Mouse (Mus musculus) fibroblast of lung, adult 2 months (primary cell): Measurements from ENCODE around the gene Ptgfrn.

Experiments
- DNase-seq: peaks from one replicate; pipeline ENCODE4 v3.0.0-alpha.2; 2011; ENCODE audit warnings: low read depth

The Ptgfrn gene

DNA sequence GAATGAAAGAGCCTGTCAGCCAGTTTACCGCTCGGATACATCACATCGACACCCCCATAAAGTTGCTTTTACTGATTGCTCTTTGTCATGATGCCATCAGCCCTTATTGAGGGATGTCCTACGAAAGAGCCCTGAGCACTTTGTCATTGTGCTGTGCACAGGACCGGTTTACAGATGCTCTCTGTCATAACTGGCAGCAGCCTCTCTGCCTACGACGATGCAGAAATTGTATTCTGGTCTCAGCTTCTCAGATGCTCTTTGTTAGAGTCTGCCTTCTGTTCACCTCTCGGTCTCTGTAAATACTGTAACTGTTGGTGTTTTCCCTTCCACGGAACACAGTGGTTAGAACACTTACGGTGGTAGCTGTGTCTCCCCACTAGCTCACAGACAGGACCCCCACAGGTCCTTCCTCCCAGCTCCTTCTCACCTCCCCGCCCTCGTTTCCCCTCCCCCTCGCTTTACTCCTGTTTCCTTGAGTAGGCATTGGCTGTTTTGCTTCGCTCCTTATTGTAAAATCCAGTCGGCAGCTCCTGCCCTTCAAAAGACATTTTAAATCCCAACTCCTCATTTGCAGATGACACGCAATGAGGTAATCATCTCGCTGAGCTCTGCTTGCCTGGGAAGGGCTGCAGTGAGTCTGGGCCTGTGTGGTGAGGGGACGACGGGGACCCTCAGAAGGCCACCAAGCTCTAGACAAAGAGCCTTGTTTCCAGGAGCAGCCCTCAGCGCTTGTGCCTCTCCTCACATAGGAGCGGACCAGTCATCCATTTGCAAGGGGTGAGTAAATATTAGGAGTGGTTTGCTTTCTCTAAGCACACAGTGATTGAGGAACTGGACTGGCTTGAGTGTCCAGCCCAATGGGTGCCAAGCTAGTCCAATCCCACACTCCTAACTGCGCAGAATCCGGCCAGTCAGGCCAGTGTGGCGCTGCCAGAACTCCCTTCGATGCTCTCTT, 6.6 kb upstream of the Ptgfrn start:
- DNase-seq: no peak

- DNase-seq: no peak
Measured at GRCm38 (mm10) chr3:101112518-101112894, 2.4 kb upstream of the Ptgfrn start.

DNA sequence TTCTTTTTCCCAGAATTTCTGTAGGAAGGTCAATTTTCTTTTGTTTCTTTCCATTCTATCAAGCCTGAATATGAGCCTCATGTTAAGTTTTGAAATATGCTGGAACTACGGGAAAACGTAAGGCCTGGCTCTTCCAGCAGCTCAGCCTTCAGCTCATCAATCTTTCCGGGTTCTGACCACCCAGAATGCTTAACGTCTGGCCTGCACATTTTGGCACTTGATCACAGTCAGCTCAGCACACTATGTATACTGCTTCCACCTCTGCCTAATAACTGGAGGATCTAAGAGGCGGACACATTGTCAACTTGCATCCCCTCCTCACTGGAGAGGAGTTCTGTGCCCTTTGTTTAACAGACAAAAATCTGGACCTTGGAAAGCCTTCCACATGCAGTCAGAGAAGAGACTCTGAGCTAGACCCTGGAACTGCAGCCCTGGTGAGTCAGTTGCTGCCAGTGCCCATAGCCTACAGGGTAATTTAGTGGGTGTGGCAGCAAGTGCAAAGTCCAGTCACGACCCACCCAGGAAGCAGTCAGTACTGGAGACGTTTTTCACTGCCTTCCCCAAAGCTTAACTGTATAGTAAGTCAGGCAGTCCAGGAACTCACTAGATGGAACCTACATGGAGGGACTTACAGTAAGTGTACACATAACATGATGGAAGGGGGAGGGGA, 1.9 kb upstream of the Ptgfrn start:
- DNase-seq: no peak

- DNase-seq: no peak
Measured at GRCm38 (mm10) chr3:101111321-101111720, 1.2 kb upstream of the Ptgfrn start.

DNA sequence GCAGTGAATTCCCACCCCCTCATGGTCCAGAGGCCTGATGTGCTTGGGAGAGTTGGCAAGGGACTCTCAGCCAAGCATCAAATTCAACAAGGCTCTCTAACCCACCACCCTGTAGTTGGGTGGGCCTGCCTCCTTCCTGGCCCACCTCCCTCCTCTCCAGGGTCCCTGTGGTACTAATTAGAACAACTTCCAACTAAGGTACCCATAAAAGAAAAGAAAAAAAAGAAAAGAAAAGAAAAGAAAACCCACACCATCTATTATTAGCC, 693 bp upstream of the Ptgfrn start:
- no peak for DNase-seq

GRCm38 (mm10) chr3:101109558-101110021, 488 bp downstream of the Ptgfrn start:
- DNase-seq: no peak

DNA sequence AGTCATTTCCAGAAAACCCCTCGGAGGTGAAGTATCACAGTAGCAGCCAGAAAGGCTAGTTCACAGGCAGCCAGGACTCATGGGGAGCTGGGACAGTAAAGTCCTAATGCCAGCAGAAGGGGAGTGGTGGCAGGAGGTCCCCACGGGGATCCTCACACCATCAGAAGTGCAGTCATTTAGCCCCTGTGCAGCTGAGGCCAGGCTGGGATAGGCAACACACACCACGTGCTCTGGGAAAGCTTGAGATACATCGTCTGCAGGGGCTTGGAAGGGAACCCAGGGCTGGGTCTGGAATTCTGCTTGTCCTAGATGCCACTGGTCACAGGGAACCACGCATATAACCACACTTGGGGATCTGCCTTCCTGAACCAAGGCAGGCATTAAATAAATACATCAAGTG, 1.2 kb downstream of the Ptgfrn start:
- DNase-seq: no peak

GRCm38 (mm10) chr3:101108282-101108681, 1.8 kb downstream of the Ptgfrn start:
- no peak for DNase-seq

- DNase-seq: no peak
Measured at GRCm38 (mm10) chr3:101106326-101106725, 3.8 kb downstream of the Ptgfrn start.

- no peak for DNase-seq
Measured at GRCm38 (mm10) chr3:101105486-101105885, 4.6 kb downstream of the Ptgfrn start.

GRCm38 (mm10) chr3:101104883-101105282, 5.2 kb downstream of the Ptgfrn start:
- no peak for DNase-seq

DNA sequence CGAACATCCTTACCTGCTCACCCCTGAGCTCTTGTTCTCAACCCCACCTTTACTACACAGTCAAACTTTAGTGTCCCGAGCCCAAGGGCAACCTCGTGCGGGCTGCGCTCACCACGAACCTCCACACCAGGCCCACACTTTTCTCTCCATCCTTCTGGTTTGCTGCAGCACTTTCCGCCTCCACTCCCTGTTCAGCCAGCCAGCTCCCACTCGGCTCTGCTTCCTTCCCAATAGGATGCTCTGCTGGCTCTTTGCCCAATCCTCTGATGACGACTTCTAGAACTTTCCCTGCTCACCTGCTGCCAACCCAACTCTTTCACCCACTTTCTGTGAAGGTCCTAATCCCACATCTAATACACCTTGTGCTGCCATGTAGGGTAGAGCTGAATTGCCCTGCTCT, 6.3 kb downstream of the Ptgfrn start:
- DNase-seq: no peak

DNA sequence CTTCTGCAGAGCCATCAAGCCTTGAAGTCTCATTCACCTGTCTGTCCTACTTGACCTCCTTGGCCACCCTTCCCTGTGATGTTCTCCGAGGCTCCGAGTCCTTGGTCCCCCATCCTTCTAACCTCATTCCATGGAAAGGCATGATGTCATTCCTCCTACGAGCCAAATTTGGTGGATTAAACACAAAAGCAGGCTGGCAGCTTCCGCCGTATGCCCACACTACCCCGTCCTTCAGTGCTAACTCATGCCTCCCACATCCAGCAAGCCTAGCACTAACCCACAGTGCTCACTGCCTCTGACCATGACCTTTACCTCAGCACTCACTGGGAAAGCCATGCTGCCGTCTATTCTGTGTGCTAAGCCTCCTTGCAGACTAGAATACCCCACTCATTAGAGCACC, 8.0 kb downstream of the Ptgfrn start:
- no peak for DNase-seq

DNA sequence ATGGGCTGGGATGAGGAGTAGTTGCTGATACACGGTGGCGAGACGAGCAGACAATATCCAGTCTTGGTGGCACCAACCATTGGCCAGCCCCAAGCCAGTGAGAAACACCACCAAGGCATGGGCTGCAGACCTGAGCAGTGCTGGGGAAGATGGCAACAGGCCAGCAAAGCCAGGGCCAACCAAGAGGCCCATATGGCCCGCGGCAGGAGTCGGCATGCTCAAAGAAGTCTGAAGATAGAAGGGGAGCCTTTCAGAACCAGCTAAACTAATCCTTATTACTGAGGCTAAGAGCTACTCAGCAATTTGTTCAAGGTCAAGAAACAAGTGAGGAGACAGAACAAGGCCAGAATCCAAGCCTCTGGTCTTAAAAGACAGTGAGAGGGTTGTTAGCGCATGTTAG, 8.9 kb downstream of the Ptgfrn start:
- DNase-seq: no peak

GRCm38 (mm10) chr3:101099701-101100357, 10.2 kb downstream of the Ptgfrn start:
- DNase-seq: no peak

DNA sequence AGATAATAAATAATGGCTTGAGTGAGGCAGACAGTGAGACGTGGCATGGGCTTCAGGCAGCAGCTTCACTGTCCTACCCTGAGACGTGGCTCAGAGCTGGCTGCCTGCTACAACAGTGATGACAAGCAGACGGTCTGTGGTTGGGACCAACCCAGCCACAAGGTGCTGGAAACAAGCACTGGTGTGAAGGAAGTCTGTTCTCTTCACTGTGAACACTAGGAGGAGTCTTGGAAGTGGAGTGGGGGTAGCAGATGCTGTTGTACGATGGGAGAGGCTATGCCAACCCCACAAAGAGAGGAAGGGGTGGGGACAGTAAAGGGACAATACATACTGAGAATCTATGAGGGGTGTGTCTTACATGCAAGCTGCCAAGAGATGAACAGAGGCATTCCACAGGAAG, 12.0 kb downstream of the Ptgfrn start:
- no peak for DNase-seq

GRCm38 (mm10) chr3:101097146-101097800, 12.8 kb downstream of the Ptgfrn start:
- no peak for DNase-seq

DNA sequence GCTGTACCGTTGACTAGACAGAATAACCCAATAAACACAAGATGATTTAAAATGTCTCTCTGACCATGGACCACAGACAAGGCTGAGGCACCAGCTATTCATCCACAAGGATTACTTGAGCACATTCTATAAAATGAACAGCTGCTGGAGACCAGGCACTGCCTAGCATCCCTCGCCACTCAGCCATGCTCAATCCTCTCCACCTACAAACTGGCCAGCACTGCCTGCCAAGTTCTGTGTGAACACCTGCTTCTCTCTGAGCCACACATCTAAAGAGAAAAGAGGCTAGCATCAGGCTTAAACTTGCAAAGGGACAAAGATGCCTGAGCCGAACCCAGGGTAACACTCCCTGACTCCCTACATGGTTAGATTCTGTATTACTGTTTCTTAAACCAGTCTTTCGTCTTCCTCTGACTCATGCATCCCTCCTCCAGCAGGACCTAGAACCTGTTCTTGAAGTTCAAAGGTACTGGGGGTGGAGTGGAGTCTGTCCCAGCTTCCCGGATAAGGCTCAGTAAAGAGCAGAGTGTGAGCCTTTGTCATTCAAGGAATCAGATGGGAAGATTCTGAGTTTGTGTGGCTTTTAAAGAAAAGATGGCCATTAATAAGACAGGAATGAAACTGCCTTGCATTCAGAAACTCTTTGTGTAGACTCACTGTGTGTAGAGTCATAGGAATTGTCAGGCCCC, 14.2 kb downstream of the Ptgfrn start:
- no peak for DNase-seq

DNA sequence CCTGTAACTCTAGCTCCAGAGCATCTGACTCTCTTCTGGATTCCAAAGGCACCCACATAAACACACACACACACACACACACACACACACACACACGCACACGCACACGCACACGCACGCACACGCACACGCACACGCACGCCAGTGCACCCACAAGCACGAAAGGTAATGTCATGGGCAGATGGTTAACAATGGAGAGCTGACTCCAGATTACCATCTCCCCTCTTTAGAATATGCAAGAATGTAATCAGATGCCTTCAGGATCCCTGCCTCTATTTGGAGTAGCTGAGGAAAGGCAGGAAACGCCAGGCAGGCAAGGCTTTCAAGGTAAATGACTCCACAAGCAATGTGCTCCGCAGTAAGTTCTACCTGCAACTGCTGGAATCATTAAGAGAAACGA, 17.9 kb downstream of the Ptgfrn start:
- DNase-seq: no peak

DNA sequence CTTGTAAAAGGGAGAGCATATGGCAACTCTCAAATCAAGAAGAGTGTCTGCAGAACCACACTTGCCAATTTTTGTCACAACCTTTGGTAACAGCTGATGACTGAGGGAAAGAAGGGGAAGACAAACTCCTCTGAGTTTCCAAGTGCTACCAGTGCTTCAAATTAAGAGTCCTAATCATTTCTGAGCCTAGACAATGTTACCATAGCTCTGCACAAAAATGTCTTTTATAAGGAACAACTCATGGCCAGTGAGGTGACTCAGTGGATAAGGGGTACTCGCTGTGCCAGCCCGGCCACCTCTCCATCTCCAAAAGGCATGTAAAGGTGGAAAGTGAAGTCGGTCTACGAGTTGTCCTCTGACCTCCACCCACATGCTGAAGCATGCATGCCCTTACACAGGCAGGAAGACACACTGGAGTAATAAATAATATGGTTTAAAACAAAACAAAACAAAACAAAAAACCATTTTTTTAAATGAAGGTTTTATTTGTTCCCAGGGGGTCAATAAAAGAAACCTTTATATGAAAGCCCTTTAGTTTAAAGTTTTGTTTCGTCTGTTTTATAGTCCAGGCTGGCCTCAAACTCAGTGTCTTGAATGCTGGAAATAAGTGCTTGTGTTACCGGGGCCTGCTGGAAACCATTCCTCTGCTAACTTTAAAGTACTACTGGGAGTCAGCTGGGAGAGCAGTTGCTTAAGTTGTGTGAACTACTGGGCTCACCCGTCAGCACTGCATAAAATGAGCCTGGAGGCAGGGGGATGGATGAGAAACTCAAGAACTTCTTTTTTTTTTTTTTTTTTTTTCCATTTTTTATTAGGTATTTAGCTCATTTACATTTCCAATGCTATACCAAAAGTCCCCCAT, 23.3 kb downstream of the Ptgfrn start:
- DNase-seq: no peak

- DNase-seq: no peak
Measured at GRCm38 (mm10) chr3:101080925-101081324, 29.2 kb downstream of the Ptgfrn start.
